Mouse (Mus musculus) liver, embryonic 14.5 days (tissue): ENCODE measurements at regions not wholly inside any gene's neighbourhood (a gene's known extent, or its start where the extent isn't known, plus 50 kb on each side); places are given as distances from the start of the nearest gene placed in this dataset.

ENCODE experiments used
- ATAC-seq: fragments of 200-750 bp; cut with Nextera tagmentation; 2 replicates; pipeline ENCODE4 v1.8.0; 2017; ENCODE audit warnings: moderate number of reproducible peaks, mild to moderate bottlenecking, moderate library complexity; ENCODE audit not compliant: insufficient read depth
- DNase-seq, 3 experiments: peaks; one replicate each; pipeline ENCODE4 v3.0.0-alpha.2; 2012 to 2013; ENCODE audit warnings: low read depth in 3 of 3, low spot score in 3 of 3
- H3K27ac ChIP-seq: fragments of 300-500 bp; sonication (generic); 2 replicates; pipeline ENCODE4 v1.5.1; 2014; ENCODE audit warnings: moderate library complexity, mild to moderate bottlenecking, control low read depth, inconsistent platforms
- H3K27me3 ChIP-seq: fragments of 300-500 bp; sonication (generic); 2 replicates; pipeline ENCODE4 v1.6.1; 2014; ENCODE audit warnings: mild to moderate bottlenecking, low read length, moderate library complexity; ENCODE audit not compliant: control insufficient read depth, insufficient read depth
- H3K36me3 ChIP-seq: fragments of 300-500 bp; sonication (generic); replicated peaks from 2 replicates; pipeline ENCODE4 v1.6.1; 2014; ENCODE audit warnings: low read depth; ENCODE audit not compliant: control insufficient read depth, insufficient read depth
- H3K4me1 ChIP-seq, 2 experiments: fragments of 200-500 bp in 1 of 2; fragments of 300-500 bp in 1 of 2; sonication (generic) in 1 of 2; replicated peaks; 2 replicates each; pipeline ENCODE4 v1.6.1; 2012 to 2014; ENCODE audit warnings: antibody characterized with exemption in 1 of 2, inconsistent platforms in 1 of 2, low read length in 1 of 2; ENCODE audit not compliant: control insufficient read depth in 2 of 2, insufficient read depth in 2 of 2
- H3K4me2 ChIP-seq: fragments of 300-500 bp; sonication (generic); 2 replicates; pipeline ENCODE4 v1.6.1; 2014; ENCODE audit warnings: low read depth, mild to moderate bottlenecking, control low read depth, moderate library complexity
- H3K4me3 ChIP-seq, 2 experiments: fragments of 200-500 bp in 1 of 2; fragments of 300-500 bp in 1 of 2; sonication (generic) in 1 of 2; 2 replicates each; pipeline ENCODE4 v1.5.1; 2012 to 2014; ENCODE audit warnings: low read depth in 2 of 2, low read length in 2 of 2, mild to moderate bottlenecking in 2 of 2, control low read depth in 1 of 2, inconsistent platforms in 1 of 2, moderate library complexity in 1 of 2; ENCODE audit not compliant: insufficient read depth in 1 of 2
- H3K9ac ChIP-seq: fragments of 300-500 bp; sonication (generic); replicated peaks from 2 replicates; pipeline ENCODE4 v1.6.1; 2014; ENCODE audit warnings: mild to moderate bottlenecking, control low read depth, moderate library complexity
- H3K9me3 ChIP-seq: fragments of 300-500 bp; sonication (generic); 2 replicates; pipeline ENCODE4 v1.6.1; 2016; ENCODE audit warnings: low read length, mixed read lengths; ENCODE audit not compliant: control insufficient read depth
- CTCF ChIP-seq: IDR thresholded peaks from 2 replicates; pipeline ENCODE4 v1.5.1; 2016; ENCODE audit warnings: antibody characterized with exemption, low read depth, control low read depth
- EP300 ChIP-seq: IDR thresholded peaks from 2 replicates; pipeline ENCODE4 v1.6.1; 2016; ENCODE audit warnings: antibody characterized with exemption, low read depth
- WGBS: fragments of 180-500 bp; shearing (Covaris S2); extraction: QIAGEN DNeasy Blood & Tissue Kit; methylation state at CpG from one replicate; pipeline ENCODE4 v1.1.7; 2014; ENCODE audit not compliant: insufficient replicate concordance; 5-methylcytosine and 5-hydroxymethylcytosine counted together

DNA sequence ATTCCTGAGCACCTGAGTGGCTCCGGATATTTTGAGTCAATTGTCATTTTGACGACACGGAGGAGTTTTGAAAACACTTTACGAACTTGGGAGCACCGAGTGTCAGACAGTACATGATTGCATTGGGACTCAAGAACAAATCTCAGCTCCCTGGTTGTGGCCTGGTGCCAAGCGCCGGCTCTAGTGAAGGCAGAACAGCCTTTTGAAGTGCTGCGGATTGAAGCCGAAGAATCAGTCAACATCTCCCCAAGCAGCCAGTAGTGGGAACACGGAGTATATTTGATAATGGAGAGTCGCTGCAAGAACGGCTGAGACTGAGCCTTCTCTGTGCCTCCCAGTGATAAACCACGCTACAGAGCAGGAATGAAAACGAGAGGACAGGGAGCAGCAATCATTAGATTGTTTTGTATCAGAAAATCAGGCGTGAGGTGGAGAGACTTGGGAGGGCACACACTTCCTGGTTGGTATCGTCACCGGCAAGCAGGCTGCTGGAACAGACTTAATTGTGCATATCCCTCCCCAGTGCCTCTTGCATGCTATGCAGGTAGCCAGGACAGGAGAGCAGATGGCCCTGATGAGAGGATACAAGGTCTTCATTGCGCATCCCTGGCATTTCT is 351.7 kb upstream of the Nr2f2 start:
- Histone ChIP-seq H3K27me3 (no peaks in the 10 kb centered on the region), H3K9me3 (no peaks in the 10 kb centered on the region), H3K4me1 (no peaks in the 10 kb centered on the region), H3K27ac (no peak overlapping the region), H3K4me2 (no peak overlapping the region), H3K4me3 (no peak overlapping the region), H3K9ac (no peak overlapping the region), H3K36me3 (no peaks in the 10 kb centered on the region)
- 62% methylated on average over 18 of the region's 18 CpGs for WGBS
- ATAC-seq (no peak), DNase-seq (no peak)
- TF ChIP-seq EP300: no peak

DNA sequence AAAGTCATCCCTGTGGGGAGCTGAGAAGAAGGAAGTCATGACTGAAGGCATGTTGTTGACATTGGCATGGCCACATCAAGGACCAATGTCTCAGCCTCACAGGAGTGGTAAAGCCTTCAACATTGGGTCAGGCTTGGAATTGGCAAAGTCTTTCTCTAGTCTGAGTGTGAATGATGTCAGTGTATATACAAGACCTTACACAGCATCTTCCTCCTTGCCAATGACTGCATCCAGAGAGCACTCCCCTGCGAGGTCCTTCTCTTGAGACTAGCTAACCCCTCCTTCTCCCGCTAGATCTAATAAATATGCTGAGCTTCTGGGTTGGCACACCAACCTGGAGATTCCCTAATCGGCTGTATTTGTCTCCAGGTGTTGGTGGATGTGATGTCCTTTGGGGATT is 351.1 kb upstream of the Nr2f2 start:
- H3K9me3 ChIP-seq: no peaks in the 10 kb centered on the region
- no peak overlapping the region for H3K4me2 ChIP-seq
- H3K4me3 ChIP-seq: no peak overlapping the region
- TF ChIP-seq EP300: no peak
- 59% methylated on average over 3 of the region's 3 CpGs for WGBS
- no peaks in the 10 kb centered on the region for H3K4me1 ChIP-seq
- H3K36me3 ChIP-seq: no peaks in the 10 kb centered on the region
- ATAC-seq: no peak
- no peak overlapping the region for H3K9ac ChIP-seq
- H3K27ac ChIP-seq: no peak overlapping the region
- no peak for DNase-seq
- H3K27me3 ChIP-seq: no peaks in the 10 kb centered on the region

GRCm38 (mm10) chr7:70716811-70717458 is 350.4 kb upstream of the Nr2f2 start:
- WGBS: 63% methylated on average over 4 of the region's 4 CpGs
- Histone ChIP-seq H3K27ac (no peak overlapping the region), H3K9me3 (no peaks in the 10 kb centered on the region), H3K9ac (no peak overlapping the region), H3K4me1 (no peaks in the 10 kb centered on the region), H3K4me2 (no peak overlapping the region), H3K4me3 (no peak overlapping the region), H3K27me3 (no peaks in the 10 kb centered on the region), H3K36me3 (no peaks in the 10 kb centered on the region)
- TF ChIP-seq CTCF (no peak), EP300 (no peak)
- ATAC-seq: no peak
- DNase-seq: no peak

- H3K9ac ChIP-seq: no peak overlapping the region
- TF ChIP-seq CTCF (no peak), EP300 (no peak)
- H3K27me3 ChIP-seq: no peaks in the 10 kb centered on the region
- H3K36me3 ChIP-seq: no peaks in the 10 kb centered on the region
- ATAC-seq: no peak
- H3K27ac ChIP-seq: no peak overlapping the region
- H3K9me3 ChIP-seq: no peaks in the 10 kb centered on the region
- H3K4me2 ChIP-seq: no peak overlapping the region
- H3K4me3 ChIP-seq: no peak overlapping the region
- no peaks in the 10 kb centered on the region for H3K4me1 ChIP-seq
- WGBS: 63% methylated on average over 6 of the region's 6 CpGs
- DNase-seq: no peak
Observed at GRCm38 (mm10) chr7:70712141-70712540, 345.6 kb upstream of the Nr2f2 start.

DNA sequence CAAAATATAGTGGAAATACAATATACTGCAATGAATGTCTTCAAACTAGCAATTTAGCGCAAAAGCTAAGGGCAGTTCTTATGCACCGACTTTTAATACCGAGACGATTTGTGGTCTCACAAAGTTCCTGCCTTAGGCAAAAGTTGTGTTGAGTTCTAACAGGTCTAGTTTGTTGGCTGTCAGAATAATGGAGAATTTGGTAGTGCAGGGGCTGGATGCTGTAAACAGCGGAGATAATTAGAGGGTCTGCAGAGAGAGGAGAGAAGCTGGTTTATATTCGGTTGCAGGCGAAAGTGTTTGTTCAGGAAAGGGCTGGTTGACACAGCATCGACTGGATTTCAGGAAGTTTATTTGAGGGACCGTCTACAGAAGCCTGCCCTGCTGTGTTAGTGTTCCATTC is 339.7 kb upstream of the Nr2f2 start:
- 52% methylated on average over 9 of the region's 9 CpGs for WGBS
- no peaks in the 10 kb centered on the region for H3K36me3 ChIP-seq
- no peaks in the 10 kb centered on the region for H3K9me3 ChIP-seq
- ATAC-seq (no peak), DNase-seq (no peak)
- H3K27me3 ChIP-seq: no peaks in the 10 kb centered on the region
- H3K27ac ChIP-seq: no peak overlapping the region
- H3K9ac ChIP-seq: no peak overlapping the region
- no peak overlapping the region for H3K4me2 ChIP-seq
- H3K4me1 ChIP-seq: no peaks in the 10 kb centered on the region
- no peak overlapping the region for H3K4me3 ChIP-seq
- TF ChIP-seq EP300 (no peak), CTCF (no peak)
